Mouse (Mus musculus) adrenal gland, postnatal 36 days (tissue): ENCODE data around the gene Tmbim1. TPM values are rescaled to one million over a fixed set of nuclear protein-coding genes. Genes with fewer than 3 reads are reported as not detected.
"Not testable (repeated sequence)": the region's sequence is repeated elsewhere in the genome, so short reads cannot be mapped to it uniquely, and the experiment has no call there.

Source experiments
- DNase-seq, 2 experiments: peaks; one replicate each; pipeline ENCODE4 v3.0.0; 2021; ENCODE audit warnings: mixed read lengths in 1 of 2
- total RNA-seq, 2 experiments: library from RNA; stranded (reverse); gene quantifications; 2 replicates each; pipeline ENCODE4 v1.2.3; 2021

The Tmbim1 gene
- total RNA-seq, 2 experiments from 2014 or later = 101 to 106 TPM

- peak; percentile 90 to 94 for DNase-seq
Measured at GRCm38 (mm10) chr1:74295456-74296171, 9.8 kb downstream of the Tmbim1 start.

- peak; percentile 38 to 40 for DNase-seq
Measured at GRCm38 (mm10) chr1:74294733-74295455, 10.5 kb downstream of the Tmbim1 start.

GRCm38 (mm10) chr1:74294090-74294643 is 11.3 kb downstream of the Tmbim1 start:
- DNase-seq = peak; percentile 52 to 54

GRCm38 (mm10) chr1:74293306-74293960 is 12.0 kb downstream of the Tmbim1 start:
- DNase-seq = no peak

- no peak for DNase-seq
Measured at GRCm38 (mm10) chr1:74292331-74293020, 12.9 kb downstream of the Tmbim1 start.

- no peak for DNase-seq
Measured at GRCm38 (mm10) chr1:74290141-74290540, 15.3 kb downstream of the Tmbim1 start.

- no peak for DNase-seq
Measured at GRCm38 (mm10) chr1:74289740-74290139, 15.7 kb downstream of the Tmbim1 start.

- no peak for DNase-seq
Measured at GRCm38 (mm10) chr1:74289248-74289647, 16.2 kb downstream of the Tmbim1 start.

GRCm38 (mm10) chr1:74288327-74288726 is 17.1 kb downstream of the Tmbim1 start:
- no peak for DNase-seq

- not testable (repeated sequence) for DNase-seq
Measured at GRCm38 (mm10) chr1:74286869-74287607, 18.4 kb downstream of the Tmbim1 start.

- DNase-seq = peak; percentile 33 to 39
Measured at GRCm38 (mm10) chr1:74285212-74286010, 20.0 kb downstream of the Tmbim1 start.

- DNase-seq = peak; percentile 100
Measured at GRCm38 (mm10) chr1:74284543-74285160, 20.8 kb downstream of the Tmbim1 start, which contains the start of the genes Aamp and Pnkd. Aamp (minus strand) TSS chr1:74284738. Pnkd (plus strand) TSS chr1:74284930.

- peak; percentile 80 to 83 for DNase-seq
Measured at GRCm38 (mm10) chr1:74283686-74284463, 21.5 kb downstream of the Tmbim1 start.

- DNase-seq = no peak
Measured at GRCm38 (mm10) chr1:74282896-74283625, 22.4 kb downstream of the Tmbim1 start.

GRCm38 (mm10) chr1:74281886-74282285 is 23.5 kb downstream of the Tmbim1 start:
- DNase-seq = no peak

- no peak for DNase-seq
Measured at GRCm38 (mm10) chr1:74281372-74281771, 24.1 kb downstream of the Tmbim1 start.

- no peak for DNase-seq
Measured at GRCm38 (mm10) chr1:74280591-74281325, 24.7 kb downstream of the Tmbim1 start.
